Mouse (Mus musculus) kidney, postnatal 4 days (tissue): ENCODE measurements at regions not wholly inside any gene's neighbourhood (a gene's known extent, or its start where the extent isn't known, plus 50 kb on each side); places are given as distances from the start of the nearest gene placed in this dataset.

Source experiments
- DNase-seq, 2 experiments: peaks; one replicate each; pipeline ENCODE4 v3.0.0; 2021; ENCODE audit warnings: mixed read lengths in 2 of 2

DNA sequence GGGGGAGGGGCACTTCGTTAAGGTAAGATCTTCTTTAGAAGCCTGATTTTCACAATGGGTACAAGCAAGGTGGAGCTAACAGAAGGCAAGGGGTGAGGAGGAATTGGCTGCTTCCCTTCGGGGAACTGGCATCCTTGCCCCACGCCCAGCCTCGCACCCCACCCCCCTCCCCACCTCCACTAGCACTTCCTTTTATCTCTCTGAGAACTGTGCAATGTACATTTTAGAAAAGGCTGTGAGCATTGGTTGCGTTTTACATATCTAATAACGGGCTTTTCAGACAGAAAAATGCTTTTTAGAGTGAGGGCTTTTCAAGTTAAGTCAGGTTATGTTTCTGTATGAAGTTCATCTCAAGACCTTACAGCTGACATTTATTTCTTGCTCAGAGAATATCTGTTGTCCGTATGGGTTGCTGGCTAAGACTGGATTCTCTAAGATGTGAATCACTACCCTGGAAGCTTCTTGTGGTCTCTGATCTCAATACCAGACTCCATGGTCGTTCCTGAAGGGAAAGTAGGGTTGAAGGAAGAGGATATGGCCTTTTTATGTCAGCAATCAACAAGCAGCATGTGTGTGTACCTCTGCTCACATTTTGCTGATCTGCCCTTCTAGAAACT, 199.1 kb downstream of the Klf6 start:
- no peak for DNase-seq

DNA sequence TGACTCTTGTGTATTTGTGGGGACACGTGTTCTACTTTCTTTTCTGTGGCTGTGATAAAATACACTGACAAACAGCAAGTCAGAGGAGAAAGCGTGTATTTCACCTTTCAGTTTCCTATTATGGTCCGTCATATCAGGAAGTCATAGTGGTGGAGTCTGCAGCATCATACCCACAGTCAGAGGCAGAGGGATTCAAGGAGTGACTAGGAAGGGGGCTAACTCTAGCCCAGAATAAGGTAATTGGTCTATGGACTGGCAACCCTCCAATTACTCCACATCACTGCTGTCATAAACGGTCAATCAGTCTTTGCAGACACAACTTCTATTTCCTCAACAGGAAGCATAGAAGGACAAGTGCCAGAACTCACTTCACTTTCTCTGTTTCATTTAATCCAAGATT, 201.0 kb downstream of the Klf6 start:
- DNase-seq = no peak

DNA sequence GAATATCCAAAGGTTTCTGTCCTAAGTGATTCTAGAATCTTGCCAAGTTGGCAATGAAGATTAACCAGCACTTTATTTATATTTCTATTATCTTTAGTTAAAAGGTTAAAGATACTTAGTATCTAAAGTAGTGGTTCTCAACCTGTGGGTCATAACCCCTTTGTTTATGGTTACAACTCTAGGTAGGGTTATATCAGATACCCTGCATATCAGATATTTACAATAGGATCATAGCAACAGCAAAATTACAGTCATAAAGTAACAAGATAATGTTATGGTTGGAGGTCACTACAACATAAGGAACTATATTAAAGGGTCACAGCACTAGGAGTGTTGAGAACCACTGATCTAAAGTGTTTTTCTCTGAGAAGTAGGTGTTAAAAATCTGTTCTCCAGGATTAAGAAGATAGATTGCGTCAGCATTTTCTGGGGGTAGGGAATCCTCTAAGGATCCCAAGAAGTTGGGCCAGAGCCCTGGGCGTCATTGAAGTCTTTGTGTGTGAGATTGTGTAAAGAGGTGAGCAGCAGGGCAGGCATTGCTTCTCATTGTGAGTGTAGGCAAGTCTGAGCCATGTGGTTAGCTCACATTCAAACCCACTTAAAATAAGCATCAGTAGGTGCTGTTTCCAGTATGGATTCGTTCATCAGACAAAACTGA, 201.6 kb downstream of the Klf6 start:
- no peak for DNase-seq

DNA sequence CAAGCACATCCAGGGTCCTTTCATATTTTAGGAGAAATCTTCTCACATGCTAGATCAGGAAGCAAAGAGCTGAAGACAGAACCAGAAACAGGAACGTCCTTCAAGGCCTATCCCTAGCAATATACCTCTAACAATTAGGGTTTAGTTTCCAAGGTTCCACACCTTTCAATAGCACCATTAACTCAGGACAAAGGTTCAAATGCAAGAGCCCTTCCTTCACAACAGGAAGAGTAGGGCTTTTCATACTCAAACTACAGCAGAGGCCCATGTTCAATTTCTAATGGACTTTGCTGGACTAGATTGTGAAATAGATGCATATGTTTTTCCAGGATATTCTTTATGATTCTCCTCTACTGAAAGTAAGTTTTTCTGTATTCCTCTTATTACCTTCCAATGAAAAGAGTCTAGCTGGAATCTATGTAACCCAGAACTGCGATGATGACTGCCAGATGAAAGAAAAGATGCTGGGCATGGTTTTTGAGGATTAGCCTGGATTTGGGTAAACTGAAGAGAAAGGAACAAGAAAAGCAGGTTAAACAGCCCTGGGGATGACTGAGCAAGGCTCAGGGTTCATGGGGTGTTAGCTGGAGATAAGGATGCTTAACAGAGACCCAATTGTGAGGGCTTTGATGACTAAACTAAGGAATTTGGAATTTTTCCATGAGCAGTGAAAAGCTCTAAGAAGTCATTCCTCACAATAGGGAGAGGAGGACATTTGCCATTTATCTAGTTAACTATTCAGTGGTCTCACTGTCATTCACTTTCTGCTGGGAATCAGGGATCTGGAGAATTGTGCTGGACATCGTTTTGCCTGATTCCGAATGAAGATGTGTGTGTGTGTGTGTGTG, 215.9 kb downstream of the Klf6 start:
- no peak for DNase-seq

DNA sequence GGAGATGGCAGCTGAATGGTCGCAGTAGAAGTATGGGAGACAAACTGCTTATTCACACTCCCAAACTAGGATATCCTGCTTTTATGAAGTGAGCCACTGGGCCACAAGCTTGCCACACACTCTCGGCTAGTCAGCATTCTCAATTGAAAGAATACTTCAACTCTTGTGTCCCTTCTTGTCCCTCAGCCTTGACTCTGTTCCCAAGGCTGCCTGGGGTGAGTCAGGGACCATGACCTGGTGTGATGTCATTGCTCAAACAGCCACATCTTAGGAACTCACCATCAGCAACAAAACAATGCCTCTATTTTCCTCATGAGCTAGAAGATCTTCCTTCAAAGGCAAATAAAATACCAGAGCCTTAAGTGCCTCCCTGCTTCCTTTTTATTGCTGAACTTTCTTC, 224.6 kb downstream of the Klf6 start:
- DNase-seq = no peak

DNA sequence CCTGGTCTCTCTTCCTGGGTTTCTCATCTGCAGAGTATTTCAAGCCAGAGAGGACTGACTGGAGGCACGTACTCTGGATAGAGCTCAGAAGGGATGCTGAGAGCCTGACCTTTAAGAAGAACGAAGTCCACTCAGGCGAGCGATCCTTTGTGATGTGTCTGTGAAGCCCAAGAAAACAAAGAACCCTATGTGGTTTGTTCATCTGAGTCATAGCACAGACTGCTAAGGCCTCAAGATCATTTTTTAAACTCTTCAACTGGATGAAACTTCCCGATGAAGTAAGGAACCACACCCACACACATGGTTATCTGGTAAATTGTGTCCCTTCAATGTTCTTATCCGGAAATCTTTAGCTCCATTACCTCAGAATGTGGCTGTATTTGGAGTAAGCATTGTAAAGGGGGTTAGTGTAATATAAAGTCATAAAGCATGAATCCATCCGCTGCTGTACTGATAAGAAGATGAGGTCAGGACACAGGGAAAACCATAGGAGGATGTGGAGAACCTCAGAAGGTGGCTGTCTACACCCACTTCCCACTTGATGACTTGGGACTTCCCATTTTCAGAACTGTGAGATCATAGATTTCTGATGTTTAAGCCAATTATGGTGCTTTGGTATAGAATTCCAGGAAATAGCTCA, 247.9 kb downstream of the Klf6 start:
- DNase-seq = no peak

DNA sequence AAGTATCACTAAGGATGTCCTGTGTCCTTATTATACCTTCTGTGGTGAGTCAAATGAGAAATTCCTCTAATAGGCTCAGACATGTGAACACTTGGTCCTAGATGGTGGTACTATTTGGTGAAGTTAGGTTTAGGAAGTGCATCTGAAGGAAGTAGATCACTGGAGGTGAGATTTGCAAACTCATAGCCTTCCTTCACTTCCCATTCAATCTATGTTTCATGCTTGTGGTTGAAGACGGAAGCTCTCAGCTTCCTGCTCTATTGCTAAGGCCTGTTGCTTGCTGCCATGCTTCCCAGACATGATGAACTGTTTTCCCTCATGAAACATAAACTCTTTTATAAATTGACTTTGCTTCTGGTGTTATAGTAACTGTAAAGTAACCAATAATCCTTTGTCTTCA, 258.4 kb downstream of the Klf6 start:
- no peak for DNase-seq

DNA sequence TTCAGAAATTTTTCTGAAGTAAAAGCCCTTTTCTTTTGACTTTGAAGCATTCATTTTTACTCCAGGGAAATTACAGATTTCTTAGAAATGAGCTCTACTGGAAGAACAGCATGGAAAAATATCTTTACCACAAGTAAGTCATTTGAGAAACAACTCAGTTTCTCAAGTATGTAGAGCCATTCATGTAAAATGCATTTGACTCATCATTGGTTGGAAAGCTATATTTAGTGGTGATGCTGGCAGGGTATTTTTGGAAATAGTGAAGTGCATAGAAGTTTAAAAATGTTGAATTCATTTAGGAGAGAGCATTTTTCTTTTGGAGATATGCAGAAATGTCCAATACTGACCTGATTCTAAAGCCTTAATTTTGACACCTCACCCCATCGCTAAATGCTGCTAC, 266.0 kb downstream of the Klf6 start:
- no peak for DNase-seq

DNA sequence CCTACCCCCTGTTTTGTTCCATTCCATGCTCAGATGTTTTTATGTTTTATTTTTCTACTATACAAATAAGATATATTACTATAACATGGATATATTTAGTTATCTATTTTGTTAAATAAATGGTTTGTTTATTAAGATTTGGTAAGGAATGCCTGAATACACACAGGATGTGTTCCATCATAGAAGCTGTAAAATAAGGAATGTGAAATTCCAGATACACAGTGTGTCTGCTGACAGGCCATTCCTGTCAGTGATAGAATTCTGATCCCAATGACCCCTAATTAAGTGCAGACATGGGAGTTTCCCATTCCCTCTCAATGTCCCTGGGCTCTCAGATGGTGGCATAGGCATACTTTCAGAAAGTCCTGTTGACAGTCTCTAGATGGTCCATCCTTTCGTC, 267.6 kb downstream of the Klf6 start:
- peak in 1 of 2 experiments; percentile 9 for DNase-seq

DNA sequence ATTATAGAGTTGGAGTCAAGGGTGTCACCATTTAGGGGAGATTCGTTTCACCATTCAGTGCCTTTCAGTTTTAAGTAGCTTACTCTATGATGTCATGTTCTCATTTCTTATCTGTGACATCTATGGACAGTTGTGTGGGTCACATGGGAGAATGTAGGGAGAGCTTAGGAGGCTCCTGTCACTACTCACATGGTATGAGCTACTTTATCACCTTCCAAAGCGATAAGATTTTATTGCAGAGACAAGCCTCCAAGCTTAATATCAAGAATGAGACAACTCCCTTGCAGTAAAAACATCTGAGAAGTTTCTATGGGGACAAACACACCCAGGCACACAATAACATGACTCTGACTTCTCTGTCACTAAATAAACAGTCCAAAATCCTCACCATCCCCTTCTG, 270.1 kb downstream of the Klf6 start:
- no peak for DNase-seq

DNA sequence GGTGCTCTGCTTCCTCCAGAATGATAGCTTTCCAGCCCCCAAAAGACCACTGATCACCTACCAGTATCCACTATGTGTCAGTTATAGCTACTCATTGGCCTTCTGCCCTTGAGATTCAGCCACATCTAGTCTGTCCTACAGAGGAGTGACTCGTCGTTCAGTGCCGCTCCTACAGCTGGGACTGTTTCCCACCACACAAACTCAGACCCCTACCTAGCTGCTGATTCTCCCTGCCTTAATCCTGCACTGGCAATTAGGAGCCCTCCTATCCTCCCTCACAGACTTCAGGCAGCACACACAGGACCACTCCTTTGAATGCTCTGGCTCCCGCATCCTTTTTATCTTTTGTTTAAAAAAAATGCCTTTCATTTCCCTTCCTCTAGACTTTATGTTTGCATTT, 275.9 kb downstream of the Klf6 start:
- DNase-seq = no peak

DNA sequence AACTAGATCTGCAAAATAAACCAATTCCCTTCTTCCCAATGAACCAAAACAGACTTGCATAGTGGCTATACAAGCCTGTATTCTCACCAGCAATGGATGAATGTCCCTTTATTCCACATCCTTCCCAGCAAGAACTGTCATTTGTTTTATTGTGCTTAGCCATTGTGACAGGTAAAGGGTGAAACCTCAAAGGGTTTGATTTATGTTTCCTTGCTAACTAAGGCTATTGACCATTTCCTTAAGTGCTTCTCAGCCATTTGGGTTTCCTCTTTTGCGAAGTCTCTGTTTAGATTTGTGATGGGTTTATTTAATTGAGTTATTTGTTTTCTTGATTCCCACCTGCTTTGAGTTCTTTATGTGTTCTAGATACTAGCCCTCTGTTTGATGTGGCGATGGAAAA, 281.5 kb downstream of the Klf6 start:
- no peak for DNase-seq

DNA sequence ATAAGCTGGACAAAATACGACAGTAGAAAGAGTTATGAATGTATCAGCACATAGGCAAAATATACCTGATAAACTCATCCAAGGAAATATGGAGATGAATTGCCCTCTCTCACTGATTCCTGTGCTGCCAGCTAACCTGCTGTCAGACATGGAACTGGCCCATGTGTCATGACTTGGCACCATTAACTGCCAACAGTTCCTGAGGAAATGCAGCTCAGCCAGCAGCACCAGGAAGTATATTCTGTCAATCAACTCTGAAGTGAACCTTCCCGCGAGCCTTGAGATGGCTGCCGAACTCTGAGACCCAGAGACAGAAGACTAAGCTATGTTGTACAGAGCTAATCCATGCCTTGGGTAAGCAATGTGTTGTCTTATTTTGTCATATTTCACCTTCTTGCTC, 292.4 kb downstream of the Klf6 start:
- DNase-seq = no peak

DNA sequence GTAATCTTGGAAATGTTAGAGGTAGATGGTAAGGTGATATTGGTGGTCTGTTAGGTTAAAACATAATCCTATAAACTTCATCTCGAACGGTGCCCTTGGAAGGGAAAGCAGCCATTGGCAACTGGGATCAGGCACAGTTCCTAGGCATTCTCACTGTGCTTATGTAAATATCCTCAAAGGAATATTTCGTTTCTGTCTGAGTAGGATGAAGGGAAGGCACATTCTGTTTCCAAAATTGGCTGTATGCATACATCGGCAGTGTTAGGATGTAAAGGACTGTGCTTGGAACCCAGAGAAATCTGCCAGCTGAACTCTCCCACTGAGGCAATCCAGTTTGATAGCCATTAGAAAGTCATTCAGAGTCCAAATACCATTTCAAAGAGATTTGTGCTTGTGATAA, 294.9 kb downstream of the Klf6 start:
- DNase-seq = no peak

DNA sequence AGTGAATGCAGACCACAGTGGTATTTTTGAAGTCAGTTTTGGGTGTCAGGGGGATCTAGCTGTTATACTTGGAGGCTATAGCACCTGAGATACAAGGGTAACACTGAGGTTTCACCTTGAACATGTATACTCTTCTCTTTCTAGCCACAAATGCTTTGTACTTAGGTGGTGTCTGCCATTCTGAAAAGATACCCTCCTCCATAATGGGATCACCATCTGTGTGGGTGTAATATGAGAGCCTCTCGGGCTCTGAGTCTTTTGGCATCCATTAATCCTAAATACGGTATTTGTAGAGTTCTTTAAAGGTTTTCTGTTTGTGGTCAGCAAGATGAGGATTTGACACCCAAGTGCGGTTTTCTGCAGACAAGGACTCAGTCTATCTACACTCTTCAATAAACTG, 295.7 kb downstream of the Klf6 start:
- no peak for DNase-seq

DNA sequence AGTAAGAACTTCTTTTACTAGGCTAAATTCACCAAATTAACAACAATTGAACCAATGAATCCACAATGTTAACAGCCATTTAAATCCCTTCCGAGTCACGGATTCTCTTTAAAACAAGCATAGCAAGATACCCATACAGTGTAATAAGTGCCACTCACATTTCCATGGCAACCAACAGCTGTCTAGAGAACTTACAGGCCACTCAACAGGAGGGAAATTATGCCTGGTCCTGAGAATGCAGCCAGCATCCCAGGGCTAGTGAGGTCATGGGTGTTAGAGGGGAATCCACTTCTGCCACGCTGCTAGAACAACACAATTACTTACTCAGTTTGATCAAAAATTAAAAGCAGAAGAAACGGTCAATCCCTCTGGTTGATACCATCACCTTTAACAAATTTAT, 296.7 kb downstream of the Klf6 start:
- no peak for DNase-seq

DNA sequence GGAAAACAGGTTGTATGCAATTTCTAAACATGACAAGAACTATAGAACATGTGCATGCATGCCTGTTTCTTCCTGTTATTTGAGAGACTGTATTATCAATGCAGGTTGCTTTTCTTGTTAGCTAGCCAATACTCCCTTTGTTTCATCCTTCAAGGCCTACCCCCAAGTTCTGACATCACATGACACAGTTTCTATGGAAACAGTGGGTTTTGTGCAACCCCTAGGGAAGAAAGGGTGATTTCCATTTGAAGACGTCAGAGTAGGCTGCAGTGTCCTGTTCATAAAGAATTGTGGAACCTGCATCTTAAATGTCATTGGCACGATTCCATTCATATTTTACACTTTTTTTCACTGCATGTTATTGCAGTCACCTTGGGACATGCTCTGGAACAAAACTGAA, 298.1 kb downstream of the Klf6 start:
- DNase-seq = no peak

DNA sequence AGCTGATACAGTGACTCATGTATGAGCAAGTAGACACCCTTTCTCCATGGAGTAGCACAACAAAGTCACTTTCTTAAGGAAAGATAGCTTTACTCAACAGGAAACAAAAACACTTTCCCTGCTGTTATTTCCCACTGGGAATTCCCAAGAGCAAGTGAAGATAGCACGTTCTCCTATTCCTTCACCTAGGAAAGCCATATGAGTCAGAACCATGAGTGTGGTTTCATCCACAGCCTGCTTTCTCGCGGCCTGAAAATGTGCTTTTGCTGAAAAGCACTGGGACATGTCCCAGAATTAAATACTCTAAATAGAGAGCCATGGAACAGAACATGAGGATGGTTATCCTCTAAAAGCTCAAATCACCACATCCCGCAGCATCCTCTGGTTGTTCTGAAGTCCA, 304.6 kb downstream of the Klf6 start:
- no peak for DNase-seq

DNA sequence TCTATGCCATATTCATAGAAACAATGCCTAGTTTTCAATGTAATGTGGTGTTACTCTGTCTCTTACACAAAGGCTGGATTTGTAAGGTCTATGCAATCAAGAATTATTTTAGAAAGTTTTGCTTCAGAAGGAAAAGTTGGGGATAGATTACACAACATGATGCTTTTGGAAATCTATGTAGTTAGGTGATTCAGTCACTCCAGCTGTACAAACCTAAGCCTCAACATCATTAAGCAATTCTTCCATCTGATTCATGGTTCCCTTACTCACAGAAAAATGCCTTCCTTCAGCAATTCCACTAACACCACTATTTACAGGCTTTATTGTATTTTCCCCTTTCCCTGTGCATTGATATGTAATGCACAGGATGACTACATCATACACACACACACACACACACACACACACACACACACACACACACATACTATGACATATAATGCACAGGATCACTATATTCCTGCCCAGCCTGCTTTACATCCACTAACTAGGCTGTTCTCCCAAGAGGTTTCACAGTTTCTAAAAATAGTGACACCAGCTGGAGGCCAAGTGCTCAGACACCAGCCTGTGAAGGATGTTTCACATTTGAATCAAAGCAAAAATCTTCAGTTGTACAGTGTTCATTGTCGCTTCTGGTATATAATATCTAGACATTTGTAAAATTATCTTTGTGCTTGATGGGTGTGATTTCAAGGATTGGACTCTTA, 305.9 kb downstream of the Klf6 start:
- DNase-seq = no peak

DNA sequence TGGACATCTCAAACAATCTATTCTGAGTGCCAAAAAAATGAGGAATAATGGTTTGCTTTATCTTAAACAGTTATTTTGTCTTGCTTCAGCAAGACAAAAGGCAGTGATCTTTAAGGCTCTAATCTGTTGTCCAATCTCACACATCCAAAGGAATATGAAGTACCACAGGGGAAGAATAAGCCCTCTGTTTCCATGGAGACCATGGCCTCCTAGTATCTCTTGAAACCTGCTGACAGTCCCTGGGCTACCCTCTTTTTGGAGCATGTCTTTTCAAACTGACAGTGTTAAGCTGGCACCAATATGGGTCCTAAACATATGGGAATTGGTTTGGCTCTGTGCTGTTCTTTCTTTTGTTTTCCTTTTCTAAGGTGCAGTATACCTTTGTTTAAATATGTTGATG, 311.8 kb downstream of the Klf6 start:
- no peak for DNase-seq

DNA sequence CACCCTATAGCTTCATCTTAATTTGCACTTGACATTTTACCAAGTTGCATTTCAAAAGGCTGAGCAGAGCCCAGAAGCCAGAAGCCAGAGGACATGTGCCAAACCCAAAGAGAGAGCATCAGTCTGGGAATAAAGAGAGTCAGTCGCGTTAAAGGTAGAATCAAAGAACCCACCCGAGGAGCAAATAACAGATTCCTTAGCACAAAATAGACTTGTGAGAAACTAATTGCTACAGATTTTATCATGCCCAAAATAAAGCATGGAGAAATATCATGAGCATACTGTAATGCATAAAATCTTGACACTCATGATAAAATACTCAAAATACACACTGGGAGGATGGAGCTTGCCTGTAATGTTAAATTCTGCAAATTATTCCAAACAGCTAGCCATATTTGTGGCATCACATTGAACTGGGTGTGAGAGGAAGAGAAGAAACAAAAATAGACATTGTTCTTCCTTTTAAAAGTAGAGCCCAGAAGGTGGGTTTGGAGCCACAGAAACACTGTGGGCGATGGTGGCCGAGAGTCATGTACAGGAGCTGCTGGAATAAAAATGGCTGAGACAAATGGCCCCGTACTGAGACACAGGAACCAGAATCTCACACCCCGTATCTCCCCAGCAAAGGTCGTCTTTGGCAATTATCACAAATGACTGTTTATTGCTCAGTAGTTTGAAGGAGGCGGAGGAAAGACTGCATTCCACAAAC, 317.2 kb downstream of the Klf6 start:
- DNase-seq = no peak

DNA sequence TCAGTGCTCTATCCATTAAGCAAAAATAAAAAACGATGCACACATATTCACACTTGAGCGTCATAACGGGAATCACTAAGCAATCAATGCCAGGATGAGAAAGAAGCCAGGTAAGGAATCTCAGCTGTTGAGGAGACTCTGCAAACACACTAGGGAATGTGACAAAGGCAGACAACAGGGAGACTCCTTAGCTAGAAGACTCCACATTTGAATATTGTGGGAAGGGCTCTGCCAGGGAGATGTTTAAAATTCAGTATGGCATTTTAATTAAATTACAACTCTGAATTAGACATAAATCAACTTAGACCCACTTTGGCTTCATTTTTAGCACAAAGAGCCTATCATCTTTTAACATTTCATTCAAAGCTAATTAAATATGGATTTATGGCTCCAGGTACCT, 327.9 kb downstream of the Klf6 start:
- DNase-seq = no peak
